ENCODE assay signal across 14 mouse cellular contexts in genomic region chr8:10802003-10802402, GRCm38 (mm10).
DNase-seq lines count a peak whose midpoint lies in the region; ATAC-seq and TF ChIP-seq lines count a peak whose summit lies in the region.
"Had no signal": no experiment of that assay in that cellular context is flagged by ENCODE, and none has a peak within 500 bp of the region (broad histone marks: within the 10 kb centered on the region; RNA-seq: fewer than 3 reads in every experiment).

No protein-coding gene starts in this region.

- DNase-seq in forebrain, embryonic 10.5 days (ENCODE audit: extremely low spot score, low spot score) = no peak
- DNase-seq in forebrain, postnatal 0 days = no peak
- no peak for DNase-seq in hindbrain, embryonic 10.5 days (ENCODE audit: low spot score)
- no peak for DNase-seq in hindbrain, embryonic 11.5 days (ENCODE audit: low spot score)
- peak; percentile 44 for DNase-seq in Patski (ENCODE audit: low read depth, low spot score)
- peak; percentile 41 for DNase-seq in lung, postnatal 14 days
- DNase-seq in thymus, postnatal 10 days (ENCODE audit: low spot score in 2 of 2) = no peak
- DNase-seq: cerebellum, adult 2 months had no signal

- CTCF ChIA-PET in Patski (lab: Charles Lee) = no interaction called here

- in situ Hi-C loops in Patski (cut with MboI; ENCODE audit: low pct_unique_long_range_greater_than_20kb) = loop anchor here (25.0 kb wide), 1 partner anchor 190 kb away; no protein-coding TSS in a partner anchor

- H3K4me1 ChIP-seq in forebrain, embryonic 10.5 days = peaks cover 25% of the 10 kb centered on the region
- H3K4me1 ChIP-seq in forebrain, postnatal 0 days (ENCODE audit: insufficient read depth) = no peaks in the 10 kb centered on the region
- peaks cover 31% of the 10 kb centered on the region for H3K4me1 ChIP-seq in hindbrain, embryonic 10.5 days (replicated peaks)
- peaks cover 7% of the 10 kb centered on the region; the same call in 1 of the 2 replicates for H3K4me1 ChIP-seq in hindbrain, embryonic 11.5 days (replicated peaks; ENCODE audit: control insufficient read depth, insufficient read depth, low read length)
- H3K4me1 ChIP-seq in liver, embryonic 12.5 days = no peaks in the 10 kb centered on the region

- H3K36me3 ChIP-seq in forebrain, embryonic 10.5 days (replicated peaks) = no peaks in the 10 kb centered on the region
- H3K36me3 ChIP-seq in forebrain, postnatal 0 days (ENCODE audit: insufficient read depth) = no peaks in the 10 kb centered on the region
- H3K36me3 ChIP-seq in hindbrain, embryonic 10.5 days = no peaks in the 10 kb centered on the region
- no peaks in the 10 kb centered on the region for H3K36me3 ChIP-seq in hindbrain, embryonic 11.5 days (ENCODE audit: control insufficient read depth, insufficient read depth, low read length)
- no peaks in the 10 kb centered on the region for H3K36me3 ChIP-seq in liver, embryonic 12.5 days
- H3K36me3 ChIP-seq: embryonic facial prominence, embryonic 13.5 days; midbrain, embryonic 15.5 days had no signal

- no peak for ATAC-seq in forebrain, postnatal 0 days
- no peak for ATAC-seq in hindbrain, embryonic 11.5 days (ENCODE audit: low FRiP score)
- ATAC-seq in Patski = no peak
- ATAC-seq in liver, embryonic 12.5 days = no peak
- ATAC-seq: intestine, embryonic 16.5 days; midbrain, embryonic 15.5 days had no signal

- peaks cover 32% of the 10 kb centered on the region for H3K27me3 ChIP-seq in forebrain, embryonic 10.5 days (ENCODE audit: poor library complexity, severe bottlenecking)
- H3K27me3 ChIP-seq in forebrain, postnatal 0 days (ENCODE audit: insufficient read depth, low read length) = no peaks in the 10 kb centered on the region
- H3K27me3 ChIP-seq in hindbrain, embryonic 10.5 days (ENCODE audit: insufficient read depth, poor library complexity, severe bottlenecking) = peaks cover 10% of the 10 kb centered on the region; the same call in 1 of the 2 replicates
- no peaks in the 10 kb centered on the region for H3K27me3 ChIP-seq in hindbrain, embryonic 11.5 days (ENCODE audit: control insufficient read depth, insufficient read depth, low read length)
- H3K27me3 ChIP-seq in Patski = no peaks in the 10 kb centered on the region
- H3K27me3 ChIP-seq in liver, embryonic 12.5 days (replicated peaks) = peaks cover 35% of the 10 kb centered on the region
- H3K27me3 ChIP-seq: midbrain, embryonic 15.5 days had no signal

- POLR2A ChIA-PET in Patski (lab: Charles Lee) = no interaction called here

- H3K9ac ChIP-seq in forebrain, postnatal 0 days = no peak overlapping the region
- H3K9ac ChIP-seq in hindbrain, embryonic 11.5 days (ENCODE audit: low read depth, low read length) = no peak overlapping the region
- no peak overlapping the region for H3K9ac ChIP-seq in liver, embryonic 12.5 days
- H3K9ac ChIP-seq: embryonic facial prominence, embryonic 13.5 days; hindbrain, embryonic 14.5 days; midbrain, embryonic 15.5 days had no signal

- H3K4me3 ChIP-seq in forebrain, embryonic 10.5 days = no peak overlapping the region
- no peak overlapping the region for H3K4me3 ChIP-seq in forebrain, postnatal 0 days (ENCODE audit: low read depth, low read length)
- H3K4me3 ChIP-seq in hindbrain, embryonic 10.5 days = no peak overlapping the region
- H3K4me3 ChIP-seq in hindbrain, embryonic 11.5 days (ENCODE audit: low read depth, low read length) = no peak overlapping the region
- H3K4me3 ChIP-seq in liver, embryonic 12.5 days = no peak overlapping the region
- H3K4me3 ChIP-seq: embryonic facial prominence, embryonic 13.5 days; midbrain, embryonic 15.5 days had no signal

- no peaks in the 10 kb centered on the region for H3K9me3 ChIP-seq in forebrain, embryonic 10.5 days
- no peaks in the 10 kb centered on the region for H3K9me3 ChIP-seq in forebrain, postnatal 0 days (ENCODE audit: low read length)
- H3K9me3 ChIP-seq in hindbrain, embryonic 10.5 days = no peaks in the 10 kb centered on the region
- no peaks in the 10 kb centered on the region for H3K9me3 ChIP-seq in hindbrain, embryonic 11.5 days (ENCODE audit: control insufficient read depth, low read length)
- no peaks in the 10 kb centered on the region for H3K9me3 ChIP-seq in liver, embryonic 12.5 days (replicated peaks)
- H3K9me3 ChIP-seq: embryonic facial prominence, embryonic 13.5 days; midbrain, embryonic 15.5 days had no signal

- TF ChIP-seq CTCF in forebrain, postnatal 0 days (IDR thresholded peaks at IDR 0.05; ENCODE audit: low read depth) = no peak
- TF ChIP-seq CTCF in Patski (IDR thresholded peaks at IDR 0.05) = no peak

- H3K4me2 ChIP-seq in forebrain, postnatal 0 days (ENCODE audit: low read depth) = no peak overlapping the region
- H3K4me2 ChIP-seq in hindbrain, embryonic 11.5 days (replicated peaks; ENCODE audit: low read depth, low read length) = no peak overlapping the region
- H3K4me2 ChIP-seq in liver, embryonic 12.5 days = no peak overlapping the region
- H3K4me2 ChIP-seq: embryonic facial prominence, embryonic 13.5 days; hindbrain, embryonic 14.5 days; midbrain, embryonic 15.5 days had no signal

- peak overlapping the region; percentile 32; the same call in 1 of the 2 replicates for H3K27ac ChIP-seq in forebrain, embryonic 10.5 days
- H3K27ac ChIP-seq in forebrain, postnatal 0 days (ENCODE audit: low read depth, low read length) = no peak overlapping the region
- peak overlapping the region; percentile 9; the same call in 1 of the 2 replicates for H3K27ac ChIP-seq in hindbrain, embryonic 10.5 days
- H3K27ac ChIP-seq in hindbrain, embryonic 11.5 days (ENCODE audit: low read depth, low read length) = no peak overlapping the region
- H3K27ac ChIP-seq in liver, embryonic 12.5 days = no peak overlapping the region
- H3K27ac ChIP-seq: embryonic facial prominence, embryonic 13.5 days; hindbrain, embryonic 14.5 days; macrophage; midbrain, embryonic 15.5 days had no signal

Comparison
In these comparisons a context has a peak if more than half of its experiments do, and no peak if none do; other contexts are left out.
1. H3K27ac ChIP-seq: peak in forebrain, embryonic 10.5 days (single experiment) and hindbrain, embryonic 10.5 days (single experiment); none in forebrain, postnatal 0 days (single experiment), hindbrain, embryonic 11.5 days (single experiment) and liver, embryonic 12.5 days (single experiment).
2. DNase-seq: peak in Patski (single experiment) and lung, postnatal 14 days (single experiment); none in forebrain, embryonic 10.5 days (single experiment), forebrain, postnatal 0 days (single experiment), hindbrain, embryonic 10.5 days (single experiment), hindbrain, embryonic 11.5 days (single experiment) and thymus, postnatal 10 days (0 of 2).